Mouse (Mus musculus): ENCODE data around the gene Ccr9.

The Ccr9 gene

GRCm38 (mm10) chr9:123805241-123805640 lies 127.0 kb downstream of the Ccr9 start:
- no peak for DNase-seq

- DNase-seq: no peak
These were observed 128.0 kb downstream of the Ccr9 start, which contains the start of gene Cxcr6 for GRCm38 (mm10) chr9:123806267-123806666. Cxcr6 (plus strand) TSS chr9:123806475.

- no peak for DNase-seq
These were observed 130.3 kb downstream of the Ccr9 start for GRCm38 (mm10) chr9:123808583-123808982.

GRCm38 (mm10) chr9:123811831-123812230 lies 133.6 kb downstream of the Ccr9 start:
- no peak for DNase-seq

DNA sequence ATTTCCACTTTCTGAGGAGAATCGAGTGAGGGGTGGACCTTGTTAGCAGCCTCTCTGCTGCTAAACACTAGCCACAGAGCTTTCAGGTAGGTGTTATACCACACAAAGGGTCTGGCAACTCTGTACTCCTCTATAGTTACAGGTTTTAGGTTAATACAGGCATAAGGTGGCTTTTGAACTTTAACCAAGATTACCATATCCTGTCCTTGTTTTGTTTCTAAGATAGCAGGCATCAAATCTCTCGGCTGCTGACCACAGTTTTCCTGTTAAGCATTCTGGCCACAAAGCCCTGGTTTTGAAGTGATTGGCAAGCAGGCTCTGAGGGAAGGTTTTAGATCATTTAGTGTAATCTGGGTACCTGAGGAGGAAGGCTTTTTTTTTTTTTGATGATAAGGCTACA lies 136.1 kb downstream of the Ccr9 start:
- no peak for DNase-seq

- DNase-seq: no peak
These were observed 136.6 kb downstream of the Ccr9 start for GRCm38 (mm10) chr9:123814821-123815220.

DNA sequence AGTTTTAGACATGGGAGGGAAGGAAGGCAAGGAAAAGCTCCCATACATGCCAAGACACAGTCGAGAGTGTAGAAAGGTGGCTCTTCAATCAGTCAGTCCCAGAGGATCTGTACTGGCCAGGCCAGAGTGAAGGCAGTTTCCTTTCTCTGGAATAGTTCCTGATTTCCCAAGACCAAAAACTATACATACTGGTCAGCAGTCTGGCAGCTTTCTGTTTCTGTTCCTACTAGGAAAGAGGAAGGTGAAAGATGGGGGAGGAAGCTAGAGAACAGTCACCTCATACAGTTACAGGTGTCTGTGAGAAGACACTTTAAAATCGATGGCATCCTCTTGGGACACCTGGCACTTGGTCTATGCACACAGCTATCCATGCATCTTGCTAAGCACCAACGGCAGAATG lies 137.2 kb downstream of the Ccr9 start:
- no peak for DNase-seq

GRCm38 (mm10) chr9:123815996-123816395 lies 137.8 kb downstream of the Ccr9 start:
- DNase-seq: no peak

DNA sequence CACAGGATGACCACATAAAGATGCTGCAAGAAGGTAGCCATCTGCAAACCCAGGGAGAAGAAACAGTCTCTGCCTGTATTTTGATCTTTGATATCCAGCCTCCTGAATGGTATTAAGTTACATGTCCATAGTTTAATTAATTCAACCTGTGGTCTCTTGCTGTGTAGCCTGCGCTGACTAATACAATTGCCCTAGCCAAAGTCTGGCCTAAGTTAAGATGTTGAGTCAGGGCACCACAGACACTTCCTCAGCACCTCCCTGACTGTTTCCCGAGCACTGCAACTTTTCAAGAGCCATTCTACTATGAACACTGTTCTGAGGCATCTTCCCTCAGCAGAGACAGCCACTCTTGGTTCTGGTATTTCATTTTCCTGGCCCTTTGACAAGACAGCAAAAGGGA lies 140.4 kb downstream of the Ccr9 start:
- no peak for DNase-seq

DNA sequence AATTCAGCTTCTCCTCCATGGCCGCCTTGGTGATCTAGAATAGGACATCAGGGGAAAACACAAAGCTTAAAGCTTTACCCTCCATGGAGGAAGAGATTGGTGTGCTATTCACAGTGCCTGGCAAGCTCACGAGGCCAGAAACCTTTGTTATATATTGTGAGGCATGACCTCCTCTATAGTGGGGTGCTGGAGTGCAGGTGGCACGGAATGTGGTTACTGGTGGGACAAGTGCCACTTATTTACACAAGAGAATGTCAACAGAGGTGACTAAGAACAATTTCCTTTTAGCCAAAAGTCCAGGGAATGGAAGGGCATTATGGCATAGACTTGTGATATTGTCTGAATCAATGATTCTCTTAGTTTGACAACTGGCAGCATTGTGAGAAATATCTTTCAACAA lies 148.4 kb downstream of the Ccr9 start:
- DNase-seq: no peak

GRCm38 (mm10) chr9:123828916-123829315 lies 150.7 kb downstream of the Ccr9 start:
- DNase-seq: no peak

All from thymus, postnatal 4 days (tissue).